Mouse (Mus musculus) embryo, embryonic 11 days (tissue): ENCODE data around the gene Cby1.

ENCODE experiments used
- DNase-seq: peaks from one replicate; pipeline ENCODE4 v3.0.0-alpha.2; 2015

Cby1 gene

DNA sequence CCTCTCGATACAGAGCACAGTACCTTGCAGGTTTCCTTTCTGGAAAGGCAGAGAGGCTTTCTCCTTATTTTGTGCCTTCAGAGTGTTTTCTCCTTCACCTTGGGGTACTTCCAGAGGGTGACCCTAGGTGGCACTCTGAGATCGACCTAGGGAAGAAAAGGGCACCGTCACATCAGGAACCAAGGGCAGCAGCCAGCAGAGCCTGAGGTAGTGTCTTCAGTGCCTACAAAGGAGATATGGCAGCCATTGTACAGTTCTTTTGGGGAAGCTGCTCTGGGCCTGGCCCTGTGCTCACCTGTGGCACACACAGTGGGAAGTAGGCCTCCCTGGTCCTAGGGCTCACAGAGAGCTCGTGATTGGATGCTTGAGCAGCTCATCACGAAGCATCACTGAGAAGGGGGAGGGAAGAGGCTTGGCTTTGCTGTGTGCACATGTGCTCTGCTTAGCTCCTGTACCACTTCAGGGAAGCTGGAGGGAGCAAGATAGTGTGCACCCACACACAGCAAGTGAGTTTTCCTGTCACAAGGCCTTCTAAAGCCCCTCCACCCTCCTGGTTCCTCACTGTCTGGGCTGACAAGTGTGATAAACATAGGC is 49.3 kb downstream of the Cby1 start:
- no peak for DNase-seq

GRCm38 (mm10) chr15:79715646-79716045 is 56.6 kb downstream of the Cby1 start:
- no peak for DNase-seq

GRCm38 (mm10) chr15:79716710-79717109 is 57.7 kb downstream of the Cby1 start:
- DNase-seq, result no peak
